Mouse (Mus musculus): ENCODE measurements around the gene Sdk1. TPM values are rescaled to one million over a fixed set of nuclear protein-coding genes. Genes with fewer than 3 reads are reported as not detected.
A peak's percentile ranks its signal among the peaks of the same experiment; 100 is the strongest.

Sdk1 gene
- total and polyA plus RNA-seq, 2 experiments from 2014 or later: 1.5 to 13.6 TPM

GRCm38 (mm10) chr5:141823823-141824330 lies 582.6 kb downstream of the Sdk1 start:
- no peak for ATAC-seq
- Histone ChIP-seq H3K4me2 (ENCODE audit: low read depth) (no peak overlapping the region), H3K27ac (ENCODE audit: low read depth, low read length) (no peak overlapping the region), H3K9me3 (ENCODE audit: low read length) (no peaks in the 10 kb centered on the region), H3K4me3 (ENCODE audit: low read depth, low read length) (no peak overlapping the region), H3K9ac (no peak overlapping the region), H3K36me3 (ENCODE audit: insufficient read depth) (no peaks in the 10 kb centered on the region), H3K27me3 (ENCODE audit: insufficient read depth, low read length) (no peaks in the 10 kb centered on the region), H3K4me1 (ENCODE audit: insufficient read depth) (no peaks in the 10 kb centered on the region)
- TF ChIP-seq CTCF (IDR thresholded peaks at IDR 0.05; ENCODE audit: low read depth): no peak
- 86% methylated on average over 10 of the region's 10 CpGs for WGBS
- no peak for DNase-seq

GRCm38 (mm10) chr5:141824739-141825379 lies 583.6 kb downstream of the Sdk1 start:
- TF ChIP-seq CTCF (IDR thresholded peaks at IDR 0.05; ENCODE audit: low read depth): no peak
- Histone ChIP-seq H3K4me1 (ENCODE audit: insufficient read depth) (no peaks in the 10 kb centered on the region), H3K27me3 (ENCODE audit: insufficient read depth, low read length) (no peaks in the 10 kb centered on the region), H3K27ac (ENCODE audit: low read depth, low read length) (no peak overlapping the region), H3K9ac (no peak overlapping the region), H3K4me3 (ENCODE audit: low read depth, low read length) (no peak overlapping the region), H3K9me3 (ENCODE audit: low read length) (peaks cover 4% of the 10 kb centered on the region; the same call in 1 of the 2 replicates), H3K4me2 (ENCODE audit: low read depth) (no peak overlapping the region), H3K36me3 (ENCODE audit: insufficient read depth) (no peaks in the 10 kb centered on the region)
- 84% methylated on average over 16 of the region's 16 CpGs for WGBS
- DNase-seq (no peak), ATAC-seq (no peak)

GRCm38 (mm10) chr5:141835566-141835965 lies 594.3 kb downstream of the Sdk1 start:
- no peak for DNase-seq

GRCm38 (mm10) chr5:141836892-141837455 lies 595.7 kb downstream of the Sdk1 start:
- DNase-seq (peak; percentile 78), ATAC-seq (peak; percentile 61; the same call in 1 of the 2 replicates)
- WGBS: 30% methylated on average over 8 of the region's 8 CpGs

More at GRCm38 (mm10) chr5:141835566-141835965, 594.3 kb downstream of the Sdk1 start:
- no peak for TF ChIP-seq CTCF (IDR thresholded peaks at IDR 0.05; ENCODE audit: low read depth)
- H3K4me1 ChIP-seq (ENCODE audit: insufficient read depth): 0 out of 2 replicates have a peak, but pooled peaks cover 8% of the 10 kb centered on the region
- no peak overlapping the region for H3K4me2 ChIP-seq (ENCODE audit: low read depth)
- H3K9ac ChIP-seq: no peak overlapping the region
- ATAC-seq: no peak
- H3K27ac ChIP-seq (ENCODE audit: low read depth, low read length): no peak overlapping the region
- H3K4me3 ChIP-seq (ENCODE audit: low read depth, low read length): no peak overlapping the region
- H3K27me3 ChIP-seq (ENCODE audit: insufficient read depth, low read length): no peaks in the 10 kb centered on the region
- 34% methylated on average over 6 of the region's 6 CpGs for WGBS
- H3K36me3 ChIP-seq (ENCODE audit: insufficient read depth): no peaks in the 10 kb centered on the region
- no peaks in the 10 kb centered on the region for H3K9me3 ChIP-seq (ENCODE audit: low read length)

GRCm38 (mm10) chr5:141844701-141845100 lies 603.4 kb downstream of the Sdk1 start:
- Histone ChIP-seq H3K9ac (no peak overlapping the region), H3K4me2 (ENCODE audit: low read depth) (no peak overlapping the region), H3K4me1 (ENCODE audit: insufficient read depth) (no peaks in the 10 kb centered on the region), H3K9me3 (ENCODE audit: low read length) (no peaks in the 10 kb centered on the region), H3K27ac (ENCODE audit: low read depth, low read length) (no peak overlapping the region), H3K27me3 (ENCODE audit: insufficient read depth, low read length) (no peaks in the 10 kb centered on the region), H3K36me3 (ENCODE audit: insufficient read depth) (no peaks in the 10 kb centered on the region), H3K4me3 (ENCODE audit: low read depth, low read length) (no peak overlapping the region)
- no peak for TF ChIP-seq CTCF (IDR thresholded peaks at IDR 0.05; ENCODE audit: low read depth)
- ATAC-seq (no peak), DNase-seq (no peak)
- 90% methylated on average over 4 of the region's 4 CpGs for WGBS

More at GRCm38 (mm10) chr5:141836892-141837455, 595.7 kb downstream of the Sdk1 start:
- H3K4me2 ChIP-seq (ENCODE audit: low read depth): no peak overlapping the region
- TF ChIP-seq CTCF (IDR thresholded peaks at IDR 0.05; ENCODE audit: low read depth): no peak
- H3K9me3 ChIP-seq (ENCODE audit: low read length): no peaks in the 10 kb centered on the region
- H3K4me1 ChIP-seq (ENCODE audit: insufficient read depth): 0 out of 2 replicates have a peak, but pooled peaks cover 8% of the 10 kb centered on the region
- H3K27ac ChIP-seq (ENCODE audit: low read depth, low read length): no peak overlapping the region
- H3K9ac ChIP-seq: no peak overlapping the region
- no peaks in the 10 kb centered on the region for H3K27me3 ChIP-seq (ENCODE audit: insufficient read depth, low read length)
- H3K36me3 ChIP-seq (ENCODE audit: insufficient read depth): no peaks in the 10 kb centered on the region
- H3K4me3 ChIP-seq (ENCODE audit: low read depth, low read length): no peak overlapping the region

- WGBS: 89% methylated on average over 4 of the region's 4 CpGs
- H3K27ac ChIP-seq (ENCODE audit: low read depth, low read length): no peak overlapping the region
- no peaks in the 10 kb centered on the region for H3K27me3 ChIP-seq (ENCODE audit: insufficient read depth, low read length)
- DNase-seq: no peak
- no peaks in the 10 kb centered on the region for H3K36me3 ChIP-seq (ENCODE audit: insufficient read depth)
- no peak for ATAC-seq
- no peak for TF ChIP-seq CTCF (IDR thresholded peaks at IDR 0.05; ENCODE audit: low read depth)
- no peak overlapping the region for H3K4me3 ChIP-seq (ENCODE audit: low read depth, low read length)
- no peaks in the 10 kb centered on the region for H3K4me1 ChIP-seq (ENCODE audit: insufficient read depth)
- no peak overlapping the region for H3K9ac ChIP-seq
- no peak overlapping the region for H3K4me2 ChIP-seq (ENCODE audit: low read depth)
- no peaks in the 10 kb centered on the region for H3K9me3 ChIP-seq (ENCODE audit: low read length)
Observed at GRCm38 (mm10) chr5:141847686-141848085, 606.4 kb downstream of the Sdk1 start.

GRCm38 (mm10) chr5:141852175-141852574 lies 610.9 kb downstream of the Sdk1 start:
- Histone ChIP-seq H3K27ac (ENCODE audit: low read depth, low read length) (no peak overlapping the region), H3K9ac (no peak overlapping the region), H3K4me1 (ENCODE audit: insufficient read depth) (no peaks in the 10 kb centered on the region), H3K4me2 (ENCODE audit: low read depth) (no peak overlapping the region), H3K27me3 (ENCODE audit: insufficient read depth, low read length) (no peaks in the 10 kb centered on the region), H3K4me3 (ENCODE audit: low read depth, low read length) (no peak overlapping the region), H3K36me3 (ENCODE audit: insufficient read depth) (no peaks in the 10 kb centered on the region), H3K9me3 (ENCODE audit: low read length) (no peaks in the 10 kb centered on the region)
- no peak for DNase-seq
- WGBS: 51% methylated on average over 8 of the region's 8 CpGs
- no peak for ATAC-seq
- TF ChIP-seq CTCF (IDR thresholded peaks at IDR 0.05; ENCODE audit: low read depth): no peak

Measured in forebrain, postnatal 0 days (tissue).